Mouse (Mus musculus): ENCODE measurements around the gene Snrnp40.

DNA sequence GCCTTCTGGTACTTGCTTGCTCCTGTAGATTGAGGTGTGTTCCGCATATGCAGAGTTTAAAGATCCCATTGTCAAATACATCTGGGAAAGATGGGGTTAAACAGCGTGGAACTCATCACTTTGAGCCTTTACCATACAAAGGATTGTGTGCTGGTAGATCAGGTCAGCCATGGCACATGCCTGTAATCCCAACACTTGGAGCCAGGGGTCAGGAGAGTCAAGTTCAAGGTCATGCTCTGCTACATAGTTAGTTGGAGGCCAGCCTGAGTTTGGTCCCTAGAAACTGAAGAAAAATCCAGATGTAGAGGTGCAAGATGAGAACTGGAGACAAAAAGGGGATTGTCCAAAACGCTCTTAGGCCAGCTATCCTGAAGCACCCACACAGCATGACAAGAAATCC is 31.3 kb downstream of the Snrnp40 start:
- TF ChIP-seq POLR2A (IDR thresholded peaks at IDR 0.05; ENCODE audit: extremely low read depth, insufficient read depth, low read length) (no peak), CTCF (IDR thresholded peaks at IDR 0.05; ENCODE audit: low read depth, low read length) (peak; percentile 32; the same call in 1 of the 2 replicates)
